Mouse (Mus musculus) layer of hippocampus, postnatal 25 days (tissue): ENCODE measurements around the gene Bbs12. TPM values are rescaled to one million over a fixed set of nuclear protein-coding genes. Genes with fewer than 3 reads are reported as not detected.
A peak's percentile ranks its signal among the peaks of the same experiment; 100 is the strongest.

Source experiments
- DNase-seq, 2 experiments: peaks; one replicate each; pipeline ENCODE4 v3.0.0; 2022; ENCODE audit warnings: mixed read lengths in 2 of 2, low spot score in 1 of 2; ENCODE audit errors: extremely low spot score in 1 of 2
- total RNA-seq, 2 experiments: library from RNA; stranded (reverse); gene quantifications; 2 replicates each; pipeline ENCODE4 v1.2.3; 2021

Gene Bbs12
- total RNA-seq = 1 to 10 TPM; 4.5 to 6.4 TPM

DNA sequence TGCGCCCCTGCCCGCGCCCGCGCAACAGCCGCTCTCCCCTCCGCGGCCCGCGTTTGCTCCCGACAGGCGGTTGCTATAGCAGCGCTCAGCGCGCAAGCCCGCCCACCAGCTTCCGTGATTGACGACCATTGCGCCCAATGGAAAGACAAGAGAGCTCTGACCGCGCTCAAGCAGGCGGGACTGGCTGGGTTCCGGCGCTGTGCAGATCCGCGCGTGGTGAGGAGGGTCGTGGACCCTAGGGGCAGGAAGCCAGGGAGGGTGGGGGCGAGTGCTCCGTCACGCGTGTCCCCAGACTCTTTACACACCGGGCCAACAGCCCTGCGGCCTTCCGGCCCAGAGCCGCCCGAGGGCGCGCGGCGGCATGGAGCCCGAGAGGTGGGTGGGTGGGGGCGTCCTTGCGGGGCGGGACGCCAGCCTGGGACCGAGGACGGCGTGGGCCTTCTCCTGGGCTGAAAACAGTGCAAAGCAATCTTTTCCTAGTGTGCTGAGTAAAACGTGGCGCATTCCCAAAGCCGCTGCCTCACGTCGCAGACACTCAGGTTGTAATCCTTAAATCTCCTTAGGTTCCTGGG, at the start of gene Bbs12, which contains the start of gene Cetn4:
TSS of gene Bbs12 (plus strand) at position 185 of the 572 bp plus-strand sequence.
TSS of gene Cetn4 (minus strand) at position 339 of the 572 bp plus-strand sequence.
- peak; percentile 99 for DNase-seq

DNA sequence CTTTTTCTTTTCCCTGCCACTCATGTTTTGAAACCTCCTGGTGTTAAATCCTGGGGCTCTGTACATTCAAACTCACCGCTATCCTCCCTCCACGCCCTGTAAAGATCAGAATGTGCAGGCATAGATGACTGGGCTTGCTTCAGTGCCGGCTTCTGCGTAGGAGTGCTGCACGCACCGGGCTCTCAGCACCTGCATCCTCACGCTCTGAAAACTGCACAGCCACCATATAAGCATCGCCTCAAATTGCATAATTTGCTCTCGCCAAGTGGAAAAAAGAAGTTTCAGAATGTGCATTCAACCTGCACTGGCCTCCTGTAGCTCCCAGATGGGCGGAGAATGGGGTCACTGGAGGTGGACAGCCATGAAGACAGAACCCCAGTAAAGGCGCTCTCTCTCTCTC, 44.0 kb upstream of the Bbs12 start:
- no peak for DNase-seq

DNA sequence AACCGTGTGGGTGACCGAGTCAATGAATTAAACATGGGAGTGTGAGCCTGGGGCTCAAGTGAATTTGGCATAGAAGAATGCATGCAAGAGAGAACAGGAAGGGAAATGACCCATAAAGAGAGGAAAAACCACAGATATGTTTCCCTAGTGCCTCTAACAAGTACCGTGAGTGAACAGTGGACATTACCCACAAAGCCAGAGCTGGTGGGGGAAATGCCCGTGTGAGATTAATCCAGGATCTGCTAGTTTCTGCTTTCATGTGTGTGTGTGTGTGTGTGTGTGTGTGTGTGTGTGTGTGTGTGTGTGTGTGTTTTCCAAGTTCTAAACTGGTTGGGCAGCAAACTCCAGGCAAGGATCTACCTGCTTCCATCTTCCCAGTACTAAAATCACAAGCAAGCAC, 42.4 kb upstream of the Bbs12 start:
- no peak for DNase-seq

DNA sequence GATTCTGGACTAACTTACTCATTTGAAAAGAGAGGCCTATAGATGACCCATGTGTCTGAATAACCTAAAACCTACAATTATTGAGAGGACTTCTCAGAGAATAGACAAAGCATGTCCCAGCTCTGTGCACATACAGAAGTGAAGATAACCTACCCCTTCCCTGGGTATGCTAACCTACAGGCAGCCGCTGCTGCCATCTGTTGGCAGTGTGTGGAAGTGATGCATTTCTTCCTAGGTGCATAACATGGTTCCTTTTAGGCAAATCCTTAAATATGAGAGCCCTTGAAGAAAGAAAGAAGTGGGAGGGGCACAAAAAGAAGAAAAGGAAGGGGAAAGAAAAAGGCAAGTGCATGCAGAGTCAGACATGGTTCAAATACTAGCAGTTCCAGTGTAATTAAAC, 41.1 kb upstream of the Bbs12 start:
- peak; percentile 32 to 67 for DNase-seq

DNA sequence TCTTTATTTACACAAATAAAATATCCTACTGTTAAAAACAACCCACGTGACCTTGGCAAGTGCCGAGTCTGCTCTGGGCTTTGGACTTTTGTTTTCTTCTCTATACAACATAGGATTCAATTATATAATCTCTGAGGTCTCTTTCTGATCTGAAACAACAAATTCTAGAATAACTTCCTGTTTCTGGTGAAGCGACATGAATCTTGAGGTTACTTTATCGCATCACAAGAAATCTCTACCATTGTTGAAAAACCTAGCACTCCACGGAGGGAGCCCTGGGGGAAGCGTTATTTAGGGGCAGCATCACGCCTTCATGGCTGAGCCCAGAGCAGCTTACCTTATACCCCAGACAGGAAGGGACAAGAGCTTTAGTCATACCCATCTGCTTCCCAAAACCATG, 39.3 kb upstream of the Bbs12 start:
- no peak for DNase-seq

DNA sequence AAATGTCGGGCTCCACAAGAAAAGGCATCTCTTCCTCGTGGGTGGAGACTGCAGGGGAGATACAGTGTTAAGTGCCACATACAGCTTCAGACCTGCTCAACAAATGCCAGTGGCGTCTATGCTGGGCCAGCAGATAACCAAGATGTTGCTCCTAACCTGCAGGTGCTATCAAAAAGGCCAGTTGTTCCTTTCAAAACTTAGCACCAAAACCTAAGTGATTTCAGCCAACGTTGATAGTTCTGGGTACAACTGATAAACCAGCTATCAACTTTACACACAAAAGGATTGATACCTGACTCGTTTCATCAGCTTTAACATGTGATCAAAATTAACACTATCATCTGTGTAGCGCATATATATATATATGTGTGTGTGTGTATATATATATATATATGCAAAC, 37.7 kb upstream of the Bbs12 start:
- DNase-seq = no peak

DNA sequence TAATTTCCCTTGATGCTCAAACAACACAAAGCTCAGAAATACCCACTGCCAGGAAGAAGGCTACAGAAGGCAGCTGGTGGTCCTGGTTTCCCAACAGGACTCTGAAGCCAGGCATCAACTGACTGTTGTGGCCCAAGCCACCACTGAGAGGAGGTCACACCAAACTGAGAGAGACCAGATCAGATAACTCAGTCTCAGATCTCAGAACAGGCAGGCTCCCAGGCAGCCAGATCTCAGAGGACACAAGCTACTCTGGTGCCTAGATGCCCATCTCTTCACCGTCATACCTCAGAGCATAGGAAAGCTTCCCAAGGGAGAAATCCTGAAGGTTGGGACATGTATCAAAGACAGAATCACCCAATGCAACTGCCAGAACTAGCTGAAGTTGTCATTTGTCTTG, 32.1 kb upstream of the Bbs12 start:
- no peak for DNase-seq

DNA sequence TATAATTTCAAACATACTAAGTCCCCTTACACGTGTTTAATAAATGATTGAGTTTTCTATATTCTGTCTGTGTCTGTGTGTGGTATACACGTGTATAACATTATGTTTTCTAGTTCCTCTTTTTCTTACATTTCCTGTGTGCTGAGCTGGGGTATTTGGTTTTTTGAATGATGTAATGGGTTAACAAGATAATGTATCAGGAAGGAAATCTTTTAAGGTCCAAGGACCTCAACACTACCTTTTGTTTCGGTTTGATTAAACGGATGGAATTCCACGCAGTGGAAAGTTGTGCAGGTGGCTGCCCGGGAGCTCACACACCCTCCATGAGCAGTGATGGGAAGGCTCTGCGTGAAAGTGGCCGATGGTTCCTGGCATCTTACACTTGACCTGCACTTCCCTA, 31.5 kb upstream of the Bbs12 start:
- no peak for DNase-seq

DNA sequence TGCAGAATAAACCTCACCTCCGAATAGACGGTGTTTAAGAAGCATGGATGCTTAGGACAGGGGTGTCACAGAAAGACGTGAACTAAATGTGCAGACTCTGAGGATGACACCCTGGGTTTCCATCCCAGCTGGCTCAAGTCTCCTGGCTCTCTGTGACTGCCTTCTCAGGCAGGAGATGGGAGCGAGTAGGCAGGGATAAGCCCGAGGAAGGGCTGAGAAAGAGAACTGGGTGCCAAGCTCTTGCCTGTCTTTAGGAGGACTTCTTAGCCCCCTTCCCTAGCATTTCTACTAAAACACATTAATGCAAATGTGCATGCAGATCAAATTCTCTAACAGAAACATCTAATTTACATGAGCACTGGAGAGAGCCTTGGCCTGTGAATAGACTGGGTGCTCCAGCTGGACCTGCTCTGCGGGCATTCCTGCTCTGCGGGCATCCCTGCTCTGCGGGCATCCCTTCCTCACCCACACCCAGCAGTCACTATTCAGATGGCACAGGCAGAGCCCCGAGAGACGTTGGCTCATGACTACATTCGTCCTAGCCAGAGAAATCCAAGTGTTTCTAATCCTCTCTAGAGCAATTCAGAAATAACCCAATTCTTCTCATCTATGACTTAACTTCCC, 29.9 kb upstream of the Bbs12 start:
- no peak for DNase-seq

DNA sequence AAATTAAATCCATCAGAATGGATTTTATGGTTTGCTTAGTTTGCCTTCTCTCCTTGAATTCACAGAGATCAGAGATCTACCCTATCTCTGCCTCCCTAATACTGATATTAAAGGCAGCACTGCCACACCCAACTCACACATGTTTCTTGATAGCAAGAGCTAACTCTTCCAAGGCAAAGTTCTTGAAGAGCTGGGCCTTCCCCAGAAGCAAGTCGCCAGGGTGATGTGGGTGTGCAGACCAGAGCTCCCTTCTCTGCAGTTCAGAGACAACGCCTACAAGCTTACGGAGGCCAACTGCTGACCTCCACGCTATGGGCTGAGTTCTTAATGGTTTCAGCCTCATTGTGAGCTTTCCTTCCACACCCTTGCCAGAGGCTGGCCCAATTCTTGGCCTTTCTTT, 29.1 kb upstream of the Bbs12 start:
- DNase-seq = no peak

DNA sequence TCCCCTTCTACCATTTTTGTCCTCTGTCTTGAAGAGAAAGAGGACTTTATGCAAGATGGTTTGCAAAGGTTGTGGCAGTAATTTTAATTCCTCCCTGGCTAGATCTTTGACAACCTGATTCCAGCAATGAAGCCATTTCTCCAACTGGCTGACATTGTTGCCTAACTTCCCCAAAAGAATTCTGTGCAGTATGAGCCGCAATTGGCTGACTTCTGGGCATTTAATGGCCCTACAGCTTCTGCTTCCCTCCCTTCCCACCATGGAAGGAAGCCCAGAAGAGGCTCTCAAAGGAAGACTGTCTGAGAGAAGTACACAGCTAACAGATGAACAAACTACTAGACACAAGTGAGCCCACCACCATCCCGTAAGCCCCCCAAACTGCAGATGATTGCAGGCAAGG, 23.1 kb upstream of the Bbs12 start:
- no peak for DNase-seq

DNA sequence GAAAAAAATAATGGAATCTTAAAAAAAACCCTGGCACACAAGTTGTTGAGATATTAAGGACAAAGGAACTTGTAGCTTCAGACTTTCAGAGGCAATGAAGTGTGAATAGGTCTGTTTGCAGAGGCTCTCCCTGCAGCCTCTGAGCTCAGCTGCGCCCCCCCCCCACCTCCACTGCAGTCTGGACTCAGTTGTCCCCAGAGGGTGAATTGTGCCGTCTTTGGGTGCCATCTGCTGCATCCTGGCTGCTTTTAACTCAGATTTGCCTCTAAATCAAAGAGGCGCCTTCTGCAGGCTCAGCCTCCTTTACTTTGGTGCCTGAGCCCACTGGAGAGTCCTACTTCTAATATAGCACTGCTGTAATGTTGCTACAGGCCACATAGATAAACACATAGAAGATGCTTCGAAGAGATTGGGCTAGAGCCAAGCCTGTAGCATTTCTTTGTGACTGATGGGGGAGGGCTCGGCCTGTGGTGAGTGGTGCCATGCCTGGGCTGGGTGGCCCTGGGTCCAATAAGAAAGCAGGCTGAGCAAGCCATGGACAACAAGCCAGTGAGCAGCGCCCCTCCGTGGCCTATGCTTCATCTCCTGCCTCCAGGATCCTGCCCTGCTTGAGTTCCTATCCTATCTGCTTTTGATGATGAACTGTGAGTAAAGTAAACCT, 21.3 kb upstream of the Bbs12 start:
- DNase-seq = no peak

DNA sequence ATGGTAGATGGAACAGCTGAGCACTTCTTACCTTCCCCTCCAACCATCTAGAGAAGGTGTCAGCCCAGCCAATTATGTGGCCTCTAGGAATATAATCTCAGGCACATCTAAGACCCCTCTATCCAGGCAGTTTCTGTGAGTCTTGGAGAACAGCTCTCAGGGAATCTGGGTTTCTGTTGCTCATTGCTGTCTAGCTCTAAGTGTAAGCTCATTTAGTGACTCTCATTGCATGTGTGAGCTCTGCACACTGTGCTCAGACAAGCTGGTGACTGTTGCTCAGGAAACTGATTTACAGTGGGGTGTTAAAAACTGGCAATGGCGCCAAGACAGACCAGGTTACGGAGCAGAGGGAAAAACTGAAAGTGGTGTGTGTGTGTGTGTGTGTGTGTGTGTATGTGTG, 20.4 kb upstream of the Bbs12 start:
- no peak for DNase-seq

DNA sequence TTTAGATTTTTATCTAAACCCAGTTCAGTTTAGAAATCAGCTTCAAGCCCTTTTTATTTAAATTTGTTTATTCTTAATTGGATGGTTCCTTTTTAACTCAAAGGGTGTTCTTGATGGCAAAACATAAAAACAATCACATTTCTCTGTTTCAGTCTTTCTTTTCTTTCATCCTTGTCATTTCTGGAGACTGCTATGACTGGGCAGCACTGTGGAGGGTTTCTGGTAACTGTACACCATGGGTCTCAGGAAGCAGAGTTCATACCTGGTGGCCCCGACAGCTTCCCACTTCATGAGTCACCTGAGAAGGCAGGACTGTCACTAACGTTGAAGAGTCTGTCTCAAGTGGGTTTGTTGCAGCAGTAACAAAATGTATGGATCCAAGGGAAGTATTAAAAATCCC, 19.7 kb upstream of the Bbs12 start:
- DNase-seq = no peak

DNA sequence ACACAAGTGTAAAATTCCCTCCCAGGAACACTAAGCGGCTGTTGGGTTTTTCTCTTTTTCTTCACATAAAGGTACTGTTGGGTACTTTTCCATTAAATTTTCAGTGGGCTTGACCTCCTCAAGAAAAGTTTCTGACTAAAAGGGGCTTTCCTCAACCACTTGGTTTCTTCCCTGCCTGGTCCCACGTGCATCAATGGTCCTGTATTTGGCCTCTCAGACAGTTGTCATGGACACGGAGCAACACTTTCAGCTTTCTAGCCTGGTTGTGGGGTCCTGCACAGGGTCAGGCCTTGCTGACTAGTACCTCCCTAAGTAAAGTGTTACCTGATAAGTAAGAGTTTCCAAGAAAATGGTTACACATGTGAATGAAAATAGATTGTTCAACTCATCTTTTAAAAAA, 12.9 kb upstream of the Bbs12 start:
- DNase-seq = no peak

DNA sequence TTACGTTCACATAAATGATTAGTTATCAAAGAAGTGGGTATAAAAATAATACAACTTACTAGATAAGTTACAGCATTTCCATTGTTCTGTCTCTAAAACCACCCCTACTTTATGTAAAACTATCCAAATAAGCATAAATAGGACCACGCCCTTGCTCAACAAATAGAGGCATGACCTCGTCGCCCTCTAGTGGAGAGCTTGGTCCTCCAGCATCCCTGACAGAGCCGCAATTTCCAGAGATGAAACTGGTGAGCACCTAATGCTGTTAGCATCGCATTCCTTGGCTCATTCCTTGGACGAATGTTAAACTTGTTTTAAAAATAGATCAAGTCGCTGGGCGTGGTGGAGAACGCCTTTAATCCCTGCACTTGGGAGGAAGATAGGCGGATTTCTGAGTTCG, 9.7 kb upstream of the Bbs12 start:
- peak in 1 of 2 experiments; percentile 52 for DNase-seq

DNA sequence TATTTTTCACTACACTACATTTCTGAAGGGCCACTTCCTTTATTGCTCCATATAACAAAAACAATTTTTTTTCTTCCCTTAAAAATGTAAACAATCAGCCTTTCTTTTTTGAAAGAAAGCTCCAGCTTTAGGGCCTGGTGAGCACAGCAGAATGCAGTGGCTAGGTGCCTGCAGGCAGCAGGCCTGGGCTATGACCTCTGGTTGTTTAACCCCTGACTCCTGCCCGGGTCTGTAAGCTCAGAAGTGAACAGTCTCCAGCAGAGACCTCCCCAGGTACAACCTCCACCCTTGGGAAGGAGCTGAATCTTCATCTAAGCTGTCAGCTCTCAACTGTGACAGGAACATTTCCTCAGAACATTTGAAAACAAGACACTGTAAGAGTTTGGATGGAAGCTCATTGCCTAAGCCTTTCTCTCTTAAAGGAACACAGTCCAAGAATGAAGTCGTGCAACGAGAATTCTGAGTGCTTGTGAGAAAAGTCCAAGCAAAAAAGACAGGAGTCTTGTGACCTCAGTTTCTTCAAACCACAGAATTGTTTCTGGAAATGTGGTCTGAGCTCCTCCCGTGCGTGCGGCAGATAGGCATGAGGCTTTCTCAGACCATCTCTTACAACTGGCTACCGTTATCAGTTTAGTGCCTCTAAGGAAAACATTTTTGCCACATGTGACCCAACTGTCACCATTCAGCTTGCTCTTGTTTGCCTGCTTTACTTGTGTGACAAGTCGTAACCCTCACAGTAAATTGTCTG, 8.8 kb upstream of the Bbs12 start:
- no peak for DNase-seq

DNA sequence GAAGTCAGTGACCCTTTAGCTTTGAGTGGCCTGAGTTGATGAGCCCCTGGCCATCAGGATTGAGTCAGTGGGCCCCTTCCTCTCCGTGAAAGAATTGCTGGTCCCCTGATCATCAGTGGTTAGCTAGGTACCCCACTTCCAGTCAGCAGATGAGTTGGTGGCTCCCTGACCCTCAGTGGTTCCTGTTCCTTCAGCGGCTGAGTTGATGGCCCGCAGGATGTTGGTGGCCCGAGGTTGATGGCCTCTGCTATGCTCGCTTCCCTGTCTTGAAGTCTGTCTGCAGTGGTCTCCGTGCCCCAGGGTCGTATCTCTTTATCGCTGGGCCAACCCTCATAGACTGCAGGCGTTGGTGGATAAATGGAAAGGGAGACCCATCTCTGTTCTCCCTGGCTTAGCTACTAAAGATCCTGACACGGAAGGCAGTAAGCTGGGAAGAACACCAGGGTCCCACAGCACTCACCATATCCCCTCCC, 421 bp upstream of the Bbs12 start:
- peak in 1 of 2 experiments; percentile 14 for DNase-seq

DNA sequence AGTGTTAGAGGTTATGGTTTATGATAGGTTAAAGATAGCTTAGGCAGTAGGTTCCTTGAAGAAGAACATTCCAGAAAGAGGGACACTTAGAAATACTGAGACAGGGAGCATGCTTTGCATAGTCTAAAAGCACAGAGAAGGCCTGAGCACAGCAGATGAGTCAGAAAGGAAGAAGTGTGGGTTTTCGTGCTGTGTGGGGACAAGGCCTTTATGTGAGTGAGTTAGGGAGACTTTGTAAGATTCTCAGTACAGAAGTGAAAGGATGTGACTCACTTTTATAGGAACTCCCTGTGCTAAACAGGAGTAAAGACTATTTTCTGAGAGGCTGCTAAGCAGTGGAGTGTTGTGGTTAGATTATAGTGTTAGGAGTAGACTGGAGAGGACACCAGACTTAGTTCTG, 1.0 kb downstream of the Bbs12 start:
- DNase-seq = no peak

DNA sequence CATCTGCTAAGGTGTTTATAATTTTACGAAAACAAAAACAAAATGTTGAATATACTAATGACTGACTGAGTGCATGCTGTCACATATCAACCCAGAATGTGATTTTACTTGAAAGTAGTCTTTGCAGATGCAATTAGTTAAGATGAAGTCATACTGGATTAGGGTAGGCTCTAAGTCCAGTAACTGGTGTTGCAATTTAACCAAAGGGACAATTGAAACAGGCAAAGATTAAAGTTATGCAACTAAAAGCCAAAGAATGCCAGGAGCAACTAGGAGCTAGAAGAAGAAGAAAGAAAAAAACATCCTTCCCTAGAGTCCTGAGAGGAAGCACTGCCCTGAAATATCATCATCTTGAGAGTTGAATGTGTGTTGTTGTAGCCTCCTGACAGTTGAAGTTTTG, 3.9 kb downstream of the Bbs12 start:
- no peak for DNase-seq

DNA sequence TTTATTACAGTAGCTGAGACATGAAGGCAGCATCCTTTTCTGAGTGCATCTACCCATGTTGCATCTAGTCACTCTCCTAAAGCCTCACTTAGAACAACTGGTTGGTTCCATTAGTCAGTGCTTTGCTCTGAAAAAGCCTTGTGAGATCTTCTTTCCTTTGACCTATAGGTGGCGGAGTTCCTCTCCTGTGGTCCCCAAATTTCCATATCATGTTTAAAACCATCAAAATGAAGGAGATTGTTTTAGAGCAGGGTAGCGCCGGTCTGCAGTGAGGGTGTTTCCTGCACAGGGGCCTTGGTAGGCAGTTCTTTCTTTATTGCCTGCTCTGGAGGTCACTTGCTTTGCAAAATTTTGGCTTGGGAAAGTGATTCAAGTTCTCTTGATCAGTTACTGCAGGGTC, 12.0 kb downstream of the Bbs12 start:
- DNase-seq = no peak
